Mouse (Mus musculus) spleen, postnatal 36 days (tissue): ENCODE data around the gene Ak7.

ENCODE experiments used
- DNase-seq, 2 experiments: peaks; one replicate each; pipeline ENCODE4 v3.0.0; 2022; ENCODE audit warnings: low spot score in 2 of 2, mixed read lengths in 1 of 2

The Ak7 gene

DNA sequence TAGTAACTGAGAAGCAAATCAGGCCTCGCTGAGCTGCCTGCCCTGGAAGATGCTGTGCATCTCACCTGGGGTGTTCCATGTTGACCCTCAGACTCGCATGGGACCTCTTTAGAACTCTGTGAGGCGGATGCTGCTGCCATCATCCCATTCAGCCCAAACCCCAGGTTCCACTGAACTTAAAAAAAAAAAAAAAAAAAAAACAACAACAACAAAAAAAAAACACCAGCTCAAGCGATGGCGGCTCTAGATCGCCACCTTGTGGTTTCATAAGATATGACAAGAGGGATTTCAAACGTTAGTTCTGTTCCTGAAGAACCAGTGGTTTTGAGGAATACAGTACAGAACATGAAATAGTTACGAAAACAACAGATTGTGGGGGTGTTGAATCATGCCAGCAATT lies 22.2 kb downstream of the Ak7 start:
- peak in 1 of 2 experiments; percentile 36 for DNase-seq

DNA sequence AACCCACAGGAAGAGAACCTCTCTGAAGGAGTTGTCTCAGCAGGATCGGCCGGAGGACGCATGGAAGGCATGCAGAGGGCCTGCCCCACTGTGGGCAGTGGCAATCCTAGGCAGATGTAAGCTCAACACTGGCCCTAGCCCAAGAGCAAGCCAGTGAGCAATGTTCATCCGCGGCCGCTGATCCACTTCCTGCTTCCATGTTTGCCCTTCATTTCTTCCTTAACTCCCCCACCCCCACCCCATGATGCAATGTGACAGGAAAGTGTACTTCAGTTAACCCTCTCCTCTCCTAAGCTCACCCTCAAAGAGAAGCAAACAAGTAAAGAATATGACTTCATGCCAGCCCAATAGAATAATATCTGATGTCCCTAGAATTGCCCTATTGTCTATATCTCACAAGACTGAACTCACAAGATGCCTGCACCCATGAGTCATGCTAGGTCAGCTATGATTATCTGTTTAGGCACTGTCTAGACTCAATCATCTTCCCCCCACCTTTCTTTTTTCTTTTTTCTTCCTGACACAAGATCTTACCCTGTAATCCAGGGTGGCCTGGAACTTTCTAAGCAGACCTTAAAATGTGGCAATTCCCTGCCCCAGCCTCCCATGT lies 25.2 kb downstream of the Ak7 start:
- DNase-seq = no peak

DNA sequence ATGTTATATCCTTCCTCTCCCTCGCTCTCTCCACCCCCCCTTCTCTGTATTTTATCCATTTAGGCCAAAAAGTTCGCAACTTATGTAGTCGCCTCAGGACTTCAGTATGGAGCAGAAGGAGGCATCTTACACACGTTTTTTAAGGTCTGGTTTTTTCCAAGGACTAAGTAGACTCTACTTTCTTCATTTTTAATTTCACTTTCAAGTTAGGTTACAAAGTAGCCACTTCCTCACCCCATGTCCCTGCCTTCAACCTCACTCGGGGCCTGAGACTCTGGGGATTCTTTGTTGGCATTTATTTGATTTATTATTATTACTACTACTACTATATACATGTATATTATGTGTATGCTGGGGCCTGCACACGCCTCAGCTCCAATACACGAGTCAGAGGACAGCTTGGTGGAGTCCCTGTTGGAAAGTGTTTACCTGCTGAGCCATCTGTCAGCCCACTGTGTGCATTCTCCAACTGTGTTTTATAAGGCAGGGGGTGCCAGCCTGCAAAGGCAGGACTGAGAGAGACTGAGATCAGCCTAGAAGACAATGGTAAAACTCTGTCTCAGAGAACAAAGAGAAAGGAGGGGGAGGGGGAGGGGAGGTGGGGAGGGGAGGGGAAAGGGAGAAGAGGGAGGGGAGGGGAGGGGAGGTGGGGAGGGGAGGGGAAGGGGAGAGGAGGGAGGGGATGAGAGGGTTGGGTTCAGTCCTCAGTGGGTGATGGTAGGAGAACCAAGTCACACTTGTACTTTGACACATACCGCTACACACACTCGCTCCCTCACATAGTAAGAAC lies 27.8 kb downstream of the Ak7 start:
- DNase-seq = no peak

DNA sequence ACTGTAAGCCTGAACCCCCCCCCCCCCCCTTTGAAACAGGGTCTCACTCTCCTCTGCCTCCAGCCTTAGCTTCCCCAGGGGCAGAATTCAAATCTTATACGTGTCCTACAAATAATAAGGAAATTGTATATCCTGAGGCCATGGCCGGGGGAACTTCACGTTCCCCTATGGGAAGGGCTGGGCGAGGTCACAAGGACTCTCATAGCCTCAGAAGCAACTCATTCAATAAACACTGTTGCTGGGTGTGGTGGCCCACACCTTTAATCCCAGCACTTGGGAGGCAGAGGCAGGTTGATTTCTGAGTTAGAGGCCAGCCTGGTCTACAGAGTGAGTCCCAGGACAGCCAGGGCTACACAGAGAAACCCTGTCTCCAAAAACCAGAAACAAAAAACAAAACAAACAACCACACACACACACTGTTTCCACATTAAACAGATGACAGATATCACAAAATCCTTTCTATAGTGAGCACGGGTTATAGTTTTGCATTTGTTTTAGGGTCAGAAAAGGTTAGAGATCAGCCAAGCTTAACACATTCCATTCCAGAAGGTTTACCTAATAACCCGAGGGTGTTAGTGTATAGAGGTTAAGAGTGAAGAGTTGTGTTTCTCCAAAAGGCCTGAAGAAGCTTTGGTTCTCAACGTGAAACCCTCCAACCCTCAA lies 29.6 kb downstream of the Ak7 start:
- no peak for DNase-seq

DNA sequence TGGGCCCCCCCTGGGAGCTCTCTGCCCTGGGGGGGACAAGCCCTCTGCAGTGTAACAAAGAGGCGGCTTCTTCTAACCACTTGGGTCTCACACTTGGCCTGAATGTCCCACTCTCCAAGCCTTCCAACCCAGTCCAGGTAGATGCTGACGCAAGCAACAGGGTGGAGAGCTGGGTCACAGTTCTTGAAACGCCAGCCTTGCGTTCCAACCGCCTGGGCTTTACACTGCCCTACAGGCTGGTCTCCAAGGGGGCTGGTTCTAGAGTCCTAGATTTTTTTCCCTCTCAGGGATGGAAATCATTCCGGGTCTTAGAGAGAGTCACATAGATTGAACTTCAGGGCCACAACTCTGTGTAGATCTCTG lies 30.1 kb downstream of the Ak7 start:
- DNase-seq = no peak

DNA sequence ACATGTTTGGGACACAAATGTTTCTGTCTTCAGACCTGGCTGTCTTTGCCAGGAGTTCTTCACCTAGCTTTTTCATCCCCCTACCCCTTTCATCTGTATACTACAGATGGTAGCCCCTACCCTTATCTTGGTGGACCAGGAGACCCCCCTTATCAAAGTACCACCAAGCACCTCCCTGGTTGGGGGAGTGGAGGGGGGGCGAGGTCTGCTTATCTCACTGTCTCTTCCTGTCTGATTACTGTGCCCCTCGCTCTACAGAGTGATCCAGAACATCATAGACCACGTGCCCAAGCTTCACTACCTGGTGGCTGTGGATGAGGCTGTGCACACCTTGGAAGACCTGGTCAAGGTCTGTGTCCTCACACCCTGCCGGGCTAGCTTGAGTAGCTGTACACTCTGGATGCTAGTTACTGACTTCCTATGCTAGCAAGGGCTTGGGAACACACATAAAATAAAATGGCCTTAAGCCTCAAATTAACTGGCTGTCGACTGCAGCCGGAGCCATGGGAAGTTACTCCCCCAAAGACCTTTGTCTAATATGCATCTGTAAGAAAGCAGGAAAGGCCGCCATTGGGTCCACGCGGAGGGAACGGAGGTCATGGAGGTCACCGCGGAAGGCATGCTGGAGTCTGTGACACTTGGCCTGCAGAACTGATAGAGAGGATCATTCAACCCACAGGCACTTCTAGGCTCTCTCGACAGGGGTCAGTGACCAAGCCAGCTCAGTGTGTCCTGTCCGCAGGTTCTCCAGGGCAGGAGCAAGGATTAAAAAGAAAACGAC lies 32.7 kb downstream of the Ak7 start:
- no peak for DNase-seq

DNA sequence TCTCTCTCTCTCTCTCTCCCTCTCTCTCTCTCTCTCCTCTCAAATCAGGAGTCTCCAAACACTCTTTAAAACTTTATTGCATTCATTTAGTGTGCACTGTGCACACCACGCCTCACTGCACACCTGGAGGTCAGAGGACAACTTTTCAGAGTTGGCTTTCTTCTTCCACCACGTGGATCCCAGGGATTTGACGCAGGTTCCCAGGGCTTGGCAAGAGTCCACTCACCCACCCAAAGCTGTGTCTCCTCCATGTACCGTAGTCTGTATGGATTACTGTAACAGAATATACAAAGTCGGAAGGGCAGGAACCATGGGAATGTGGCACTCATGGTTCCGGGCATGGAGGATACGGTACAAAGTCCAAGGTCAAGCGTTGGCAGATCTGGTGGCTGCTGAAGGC lies 33.9 kb downstream of the Ak7 start:
- no peak for DNase-seq

DNA sequence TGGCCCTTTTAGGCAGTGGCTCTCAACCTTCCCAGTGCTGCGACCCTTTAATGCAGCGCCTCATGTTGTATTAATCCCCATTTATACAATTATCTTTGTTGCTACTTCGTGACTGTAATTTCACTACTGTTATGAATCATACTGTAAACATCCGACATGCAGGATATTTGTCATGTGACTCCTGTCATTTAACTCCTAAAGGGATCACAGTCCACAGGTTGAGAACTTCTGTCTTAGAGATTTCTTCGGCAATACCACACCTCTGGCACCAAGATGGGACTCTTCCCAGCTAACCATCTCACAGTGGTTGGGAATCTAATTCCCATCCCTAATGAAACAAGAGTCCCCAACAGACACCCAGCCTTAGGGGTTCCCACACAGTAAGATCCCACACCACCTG lies 42.3 kb downstream of the Ak7 start:
- no peak for DNase-seq

DNA sequence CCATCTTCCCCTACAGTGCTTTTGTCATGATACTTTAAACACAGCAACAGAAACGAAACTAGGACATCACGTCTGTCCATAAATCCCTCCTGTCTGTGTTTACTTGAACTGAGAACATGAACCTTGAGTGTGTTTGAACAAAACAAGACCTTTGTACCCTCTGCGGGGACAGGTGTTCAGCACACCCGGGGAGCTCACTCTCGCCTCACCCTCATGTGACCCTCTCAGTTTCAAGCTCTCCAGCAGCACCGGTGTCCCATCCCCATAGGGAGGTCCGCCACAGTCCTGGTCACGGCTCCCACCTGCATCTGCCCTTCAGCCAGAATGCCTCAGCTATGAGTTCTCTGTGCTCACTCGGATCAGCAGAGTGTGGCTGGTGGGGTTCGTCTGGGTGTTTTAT lies 48.0 kb downstream of the Ak7 start:
- DNase-seq = no peak

DNA sequence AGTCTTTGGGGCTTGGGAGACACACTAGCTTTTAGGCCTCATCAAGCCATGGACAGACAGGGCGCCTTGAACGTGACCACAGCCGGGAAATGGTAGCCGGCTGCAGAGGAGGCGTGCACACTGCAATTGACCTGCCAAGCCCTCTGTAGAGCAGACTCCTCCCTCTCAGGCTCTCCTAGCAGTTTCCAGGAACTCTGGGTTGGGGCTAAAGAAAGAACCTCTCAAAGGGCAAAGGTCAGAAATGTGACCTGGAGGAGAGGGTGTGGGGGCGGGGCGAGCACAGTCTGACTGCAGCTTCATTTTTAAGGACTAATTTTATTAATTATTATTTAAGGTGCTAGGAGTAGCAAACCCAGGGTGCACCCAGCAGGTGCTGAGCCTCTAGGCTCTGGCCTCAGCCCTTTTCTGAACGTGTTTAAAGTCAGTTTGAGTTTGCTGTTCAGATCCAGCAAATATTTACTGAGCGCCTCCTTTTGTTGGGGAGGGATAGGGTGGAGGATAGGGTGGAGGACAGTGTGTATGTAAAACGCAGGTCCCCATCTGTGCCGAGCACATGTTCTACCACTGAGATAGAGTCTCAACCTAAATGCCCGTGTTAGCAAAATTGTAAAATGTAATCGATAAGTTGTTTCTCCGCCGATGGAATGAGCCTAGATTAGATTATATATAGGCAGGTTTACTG lies 52.2 kb downstream of the Ak7 start:
- no peak for DNase-seq

DNA sequence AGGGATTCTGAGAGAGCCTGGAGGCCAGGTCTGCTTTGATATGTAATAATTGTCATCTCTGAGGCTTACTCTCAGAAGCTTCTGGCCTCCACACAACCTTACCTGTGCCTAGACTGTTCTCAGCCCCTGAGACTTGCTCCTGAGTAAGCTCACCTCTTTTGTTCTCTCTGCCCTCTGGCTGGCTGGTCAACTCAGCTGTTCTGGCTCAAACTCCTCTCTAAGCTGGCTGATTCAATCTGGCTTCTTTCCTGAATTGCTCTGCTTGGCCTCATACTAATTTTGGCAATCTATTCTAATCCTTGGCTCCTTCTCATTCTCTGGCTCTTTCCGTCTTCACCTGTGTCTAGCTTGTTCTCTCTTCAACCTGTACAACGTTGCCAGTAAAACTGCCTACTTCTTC lies 53.1 kb downstream of the Ak7 start:
- DNase-seq = no peak

DNA sequence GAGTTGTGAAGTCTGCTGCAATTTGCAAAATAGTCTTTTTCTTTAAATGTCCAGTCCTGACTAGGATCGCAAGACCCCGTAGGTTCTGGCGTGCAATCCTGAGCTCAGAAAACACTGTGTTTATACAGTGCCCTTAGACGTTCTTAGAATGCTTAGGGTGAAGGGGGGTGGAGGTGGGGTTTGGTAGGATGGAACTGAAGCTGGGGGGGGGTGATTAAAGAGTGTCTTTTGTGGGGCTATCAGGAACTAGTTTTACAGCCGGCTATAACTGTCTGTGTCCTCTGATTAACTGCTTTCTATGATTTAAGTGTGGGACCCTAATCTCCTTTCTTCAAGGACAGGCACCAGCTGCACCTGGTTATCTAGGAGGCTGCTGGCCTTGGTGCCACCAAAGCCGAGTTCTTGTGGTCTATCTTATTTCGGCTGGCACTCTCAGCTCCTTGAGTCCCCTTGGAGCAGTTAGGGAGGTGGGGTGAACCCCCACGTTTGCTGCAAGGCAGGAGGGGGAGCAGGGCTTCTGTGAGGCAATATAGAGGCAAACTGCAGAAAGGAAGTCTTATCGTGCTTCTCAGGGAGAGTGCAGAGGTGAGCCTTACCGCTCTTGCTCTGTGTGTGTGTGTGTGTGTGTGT lies 54.2 kb downstream of the Ak7 start:
- DNase-seq = peak; percentile 16 to 17

DNA sequence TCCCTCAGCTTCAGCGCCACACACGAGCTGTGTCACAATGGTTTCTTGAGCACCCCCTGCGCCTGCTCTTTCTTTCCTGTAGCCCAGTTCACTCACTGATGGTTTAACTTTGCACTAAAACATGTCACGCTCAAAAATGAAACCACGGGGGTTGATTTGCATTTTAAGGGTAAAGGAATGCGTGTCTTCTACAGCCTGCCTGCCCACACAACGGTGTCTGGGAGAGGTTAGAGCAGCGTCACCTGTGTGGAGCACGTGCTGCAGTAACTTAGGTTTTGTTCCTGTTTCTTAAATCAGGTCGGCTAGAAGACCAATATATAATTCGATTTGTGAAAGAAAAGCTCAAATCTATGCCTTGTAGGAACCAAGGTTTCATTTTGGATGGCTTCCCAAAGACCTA lies 55.4 kb downstream of the Ak7 start:
- DNase-seq = no peak

DNA sequence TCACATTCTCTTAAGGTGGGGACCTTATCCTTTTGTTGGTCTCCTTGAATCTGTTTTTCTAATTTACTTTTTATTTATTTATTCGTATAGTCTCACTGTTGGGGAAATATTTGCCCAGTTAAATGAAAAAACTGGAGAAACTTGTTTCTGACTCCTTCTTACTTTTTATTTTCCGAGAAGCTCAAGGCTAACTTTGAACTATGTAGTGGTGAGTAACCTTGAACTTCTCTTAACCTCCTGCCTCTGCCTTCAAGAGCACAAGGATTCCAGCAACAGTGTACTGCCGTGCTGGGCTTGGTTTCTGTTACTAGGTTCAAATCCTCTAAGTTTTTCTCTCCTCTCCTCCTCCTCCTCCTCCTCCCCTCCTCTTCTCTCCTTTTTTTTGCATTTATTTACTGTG lies 55.9 kb downstream of the Ak7 start:
- no peak for DNase-seq

DNA sequence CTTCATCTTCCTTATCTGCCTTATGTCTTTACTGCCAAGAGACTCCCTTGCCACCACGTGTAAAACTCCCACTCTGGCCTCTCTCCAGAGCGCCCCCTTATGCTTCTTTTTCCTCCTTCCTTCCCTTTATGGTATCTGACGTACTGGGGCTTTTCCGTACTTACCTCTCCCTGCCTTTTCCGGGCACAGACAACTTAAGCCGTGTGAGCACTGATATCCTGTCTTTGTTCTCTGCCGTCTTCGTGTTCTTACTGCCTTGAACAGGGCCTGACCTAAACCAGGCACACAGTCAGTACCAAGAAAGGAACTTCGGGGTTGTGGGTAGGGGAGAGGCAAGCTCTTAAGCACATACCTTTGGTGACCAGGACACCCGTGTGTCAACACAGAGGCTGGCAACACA lies 63.9 kb downstream of the Ak7 start:
- no peak for DNase-seq

DNA sequence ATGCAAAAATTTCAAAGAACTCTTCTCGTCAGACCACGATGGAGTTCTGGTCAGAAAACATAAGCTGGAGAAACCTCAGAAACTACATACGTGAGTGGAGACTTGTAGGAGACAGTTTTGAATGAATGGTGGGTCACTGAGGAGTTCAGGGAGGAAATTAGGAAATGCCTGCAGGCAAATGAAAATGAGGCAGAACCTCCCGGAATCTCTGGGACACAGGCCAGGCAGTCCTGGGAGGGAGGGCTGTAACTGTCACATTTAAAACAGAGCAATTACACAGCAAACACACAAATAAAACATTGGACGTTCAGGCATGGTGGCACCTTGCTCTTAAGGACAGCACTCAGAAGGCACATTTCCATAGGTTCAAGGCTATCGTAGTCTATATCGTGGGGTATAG lies 69.1 kb downstream of the Ak7 start:
- no peak for DNase-seq

DNA sequence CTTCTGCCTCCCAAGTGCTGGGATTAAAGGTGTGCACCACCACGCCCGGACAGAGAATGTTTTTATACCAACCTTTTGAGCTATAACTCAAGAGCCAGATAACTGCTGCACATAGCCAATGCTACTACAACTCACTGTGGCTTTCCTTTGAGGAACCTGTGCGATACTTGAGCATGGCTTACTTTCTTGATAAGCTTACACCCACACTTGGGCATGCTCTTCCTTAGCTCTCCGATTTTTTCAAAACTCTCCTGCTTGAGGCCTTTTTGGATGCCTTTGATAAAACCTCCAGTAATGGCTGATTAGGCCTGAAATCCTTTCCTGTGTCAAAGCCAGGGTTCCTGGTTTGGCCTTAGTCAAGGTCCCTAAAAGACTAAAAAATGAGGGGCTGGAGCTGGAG lies 71.9 kb downstream of the Ak7 start:
- DNase-seq = no peak

DNA sequence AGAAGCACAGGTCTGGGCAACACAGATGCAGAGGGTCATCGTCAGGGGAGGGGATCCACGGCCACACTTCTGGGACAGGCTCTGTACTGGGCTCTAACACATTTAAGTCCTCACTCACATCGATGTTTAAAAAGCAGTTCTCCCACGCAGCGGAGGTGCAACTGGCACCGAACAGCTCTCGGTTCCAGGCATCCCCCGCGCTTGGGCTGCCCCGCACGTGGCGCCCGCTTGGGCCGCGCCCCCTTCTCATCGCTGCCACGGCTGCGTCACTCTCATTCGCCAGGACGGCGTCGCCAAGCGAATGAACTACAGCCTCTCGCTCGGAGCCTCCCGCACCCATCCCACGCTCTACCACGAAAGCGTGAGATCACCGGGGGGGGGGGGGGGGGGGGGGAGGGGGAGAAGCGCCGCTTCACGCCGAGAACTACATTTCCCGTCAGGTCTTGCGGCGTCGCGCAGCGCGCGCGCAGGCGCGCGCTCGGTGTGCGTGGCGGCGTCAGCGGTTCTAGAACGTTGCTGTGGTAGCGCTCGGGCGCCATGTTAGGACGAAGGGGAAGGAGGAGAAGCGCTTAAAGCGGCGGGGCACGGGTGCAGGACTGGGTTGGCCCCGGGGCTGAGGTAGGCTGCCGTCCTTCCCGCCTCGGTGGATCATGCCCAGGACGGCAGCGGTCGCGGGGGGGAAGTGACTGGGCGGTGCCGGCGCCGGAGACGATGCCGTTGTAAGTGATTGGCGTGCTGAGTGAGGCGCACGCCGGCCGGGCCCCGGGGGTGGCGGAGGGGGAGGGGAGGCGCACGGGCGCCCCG lies 78.6 kb downstream of the Ak7 start, which contains the start of gene Papola:
Gene Papola, plus strand, starts transcription at position 499 of the 804 bp plus-strand sequence.
- DNase-seq = peak; percentile 86 to 89

DNA sequence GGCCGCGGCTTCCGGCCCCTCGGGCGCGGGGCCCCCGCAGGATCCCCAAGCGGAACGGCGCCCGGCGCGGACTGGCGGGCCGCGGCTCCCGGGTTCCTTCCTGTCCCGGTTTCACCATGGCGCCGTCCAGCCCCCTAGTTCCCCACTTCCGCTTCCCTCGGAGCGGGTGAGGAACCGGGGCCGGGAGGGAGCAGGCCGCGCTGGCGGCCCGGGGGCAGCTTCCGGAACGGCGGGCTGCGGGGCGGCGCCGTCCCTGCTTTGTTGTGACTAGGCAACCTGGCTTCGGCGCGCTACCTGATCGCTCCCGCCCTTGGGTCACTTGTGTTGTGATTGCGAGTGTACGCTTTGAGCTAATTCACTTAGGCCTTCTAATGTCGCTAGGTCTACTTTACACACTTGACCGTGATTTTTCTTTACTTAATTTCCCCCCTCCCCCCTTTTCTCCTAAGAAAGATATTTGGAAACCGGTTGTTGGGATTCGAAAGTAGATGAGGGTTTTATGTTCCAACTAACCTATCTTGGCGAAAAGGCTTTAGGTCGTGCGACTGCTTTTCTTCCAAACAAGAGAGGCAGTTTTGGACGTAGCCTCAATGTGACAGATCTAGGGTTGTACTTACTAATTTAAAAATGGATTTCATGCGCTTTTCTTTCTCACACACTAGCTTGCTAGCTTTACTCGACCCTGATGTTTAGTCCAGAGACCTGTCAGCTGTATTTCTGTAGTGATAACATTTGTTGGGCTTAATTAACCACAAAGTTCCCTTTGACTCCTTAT lies 79.4 kb downstream of the Ak7 start:
- DNase-seq = peak; percentile 77 to 78

DNA sequence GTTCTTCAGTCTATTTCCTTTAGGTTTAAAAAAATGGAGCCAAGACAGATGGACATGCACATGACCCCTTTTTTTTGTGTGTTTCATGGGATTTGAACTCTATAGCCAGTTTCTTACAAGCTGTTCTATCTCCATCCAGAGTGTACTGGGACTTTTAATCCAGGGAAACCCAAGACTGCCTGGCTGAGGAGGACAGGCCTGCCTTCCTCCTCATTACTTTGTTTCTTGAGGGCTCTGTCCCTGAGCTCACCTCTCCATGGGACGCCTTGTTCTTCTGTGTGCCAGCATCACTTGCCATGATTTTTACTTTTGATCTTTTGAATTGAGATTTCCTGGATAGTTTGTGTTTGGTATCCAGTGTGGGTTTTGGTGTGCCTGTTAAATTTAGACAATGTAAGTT lies 80.3 kb downstream of the Ak7 start:
- DNase-seq = no peak
